Mouse (Mus musculus): ENCODE results near the gene Col4a1.

Col4a1 gene

DNA sequence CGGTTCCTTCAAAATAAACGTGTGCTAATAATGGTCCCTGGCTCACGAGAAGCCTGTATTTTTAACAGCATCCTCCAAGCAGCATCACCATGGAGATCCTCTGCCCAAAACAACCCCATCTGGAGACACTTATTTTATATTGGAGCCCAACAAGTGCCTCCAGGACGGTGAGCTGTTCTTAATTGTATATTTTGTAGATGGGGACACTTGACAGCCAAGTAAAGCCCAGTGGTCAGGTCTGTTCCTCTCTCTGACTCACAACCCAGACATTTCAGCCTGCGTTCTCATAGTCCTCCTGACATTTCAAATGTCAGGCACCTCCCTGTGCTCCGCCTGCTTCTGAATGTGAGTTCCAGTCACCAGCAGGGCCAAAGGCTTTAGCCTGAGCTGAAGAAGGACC is 43.9 kb downstream of the Col4a1 start:
- no peak for DNase-seq (ENCODE audit: low read depth in 1 of 2, low spot score in 2 of 2)

- DNase-seq (ENCODE audit: low read depth in 1 of 2, low spot score in 2 of 2): no peak
These were observed 46.2 kb downstream of the Col4a1 start for GRCm38 (mm10) chr8:11266471-11266870.

DNA sequence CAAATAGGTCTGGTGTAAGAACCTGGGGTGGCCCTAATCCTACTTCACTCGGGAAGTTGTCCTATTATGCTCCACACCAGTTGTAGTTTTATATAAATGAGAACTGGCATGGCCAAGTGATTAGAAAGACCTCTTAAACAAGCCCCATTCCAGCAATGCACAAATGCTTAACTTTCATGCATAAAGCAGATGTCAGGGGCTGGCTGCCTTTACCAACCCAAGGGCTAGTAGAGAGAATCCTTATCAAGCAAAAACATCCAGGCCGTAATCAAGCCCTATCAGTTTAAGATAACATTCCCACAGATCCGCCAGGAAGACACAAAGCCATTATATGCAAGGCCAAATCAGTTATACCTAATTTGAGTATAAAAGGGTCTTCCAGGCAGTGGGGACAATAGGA is 46.7 kb downstream of the Col4a1 start:
- DNase-seq (ENCODE audit: low read depth in 1 of 2, low spot score in 2 of 2): no peak

DNA sequence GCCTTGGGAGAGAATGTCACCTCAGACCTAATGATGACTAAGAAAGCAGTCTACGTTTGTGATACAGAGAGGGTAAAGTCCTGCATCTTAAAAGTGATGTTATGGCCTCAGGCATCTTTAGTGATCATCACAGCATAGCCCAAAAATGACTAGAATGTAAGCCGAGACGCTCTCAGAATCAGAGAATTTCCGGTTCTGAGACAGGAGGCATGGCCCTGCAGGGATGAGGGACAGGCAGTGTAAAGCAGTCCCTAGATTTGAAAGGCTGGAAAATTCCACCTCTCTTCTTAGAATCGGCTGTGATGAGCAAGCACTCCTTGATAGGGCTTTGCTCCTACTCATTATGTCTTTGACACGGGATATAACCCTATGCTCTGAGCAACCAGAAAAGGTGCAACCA is 48.8 kb downstream of the Col4a1 start:
- DNase-seq (ENCODE audit: low read depth in 1 of 2, low spot score in 2 of 2): no peak

DNA sequence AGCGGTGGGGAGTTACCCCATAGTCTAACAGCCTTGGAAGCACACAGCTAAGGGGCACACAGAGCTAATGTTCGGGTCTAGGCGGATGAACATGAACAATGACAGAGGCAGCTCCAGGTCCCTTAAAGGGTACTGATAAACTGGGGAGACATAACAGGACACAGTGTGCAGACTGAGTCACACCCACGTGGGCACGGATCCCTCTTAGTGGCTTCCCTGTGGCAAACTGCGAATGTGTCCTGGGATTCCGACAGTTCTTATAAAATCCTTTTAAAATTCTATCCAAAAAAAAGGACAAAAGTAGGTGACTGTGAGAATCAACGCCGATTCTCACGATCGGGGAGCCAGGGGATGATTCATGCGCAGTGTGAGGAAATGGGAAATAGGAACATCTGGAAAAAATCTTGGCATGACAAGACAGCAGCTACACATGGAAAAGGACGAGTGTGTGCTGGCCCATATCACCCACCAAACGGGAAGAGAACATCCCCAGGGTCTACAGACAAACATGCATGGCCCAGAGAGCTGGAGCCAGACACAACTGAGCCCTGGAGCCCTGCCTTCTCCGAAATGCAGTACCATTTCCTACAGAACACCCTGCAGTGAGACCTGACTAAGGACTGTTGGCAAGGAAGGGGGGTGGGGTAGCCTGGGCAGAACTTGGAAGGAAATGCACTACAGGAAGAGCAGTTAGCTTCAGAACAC is 50.4 kb downstream of the Col4a1 start:
- no peak for DNase-seq (ENCODE audit: low read depth in 1 of 2, low spot score in 2 of 2)

DNA sequence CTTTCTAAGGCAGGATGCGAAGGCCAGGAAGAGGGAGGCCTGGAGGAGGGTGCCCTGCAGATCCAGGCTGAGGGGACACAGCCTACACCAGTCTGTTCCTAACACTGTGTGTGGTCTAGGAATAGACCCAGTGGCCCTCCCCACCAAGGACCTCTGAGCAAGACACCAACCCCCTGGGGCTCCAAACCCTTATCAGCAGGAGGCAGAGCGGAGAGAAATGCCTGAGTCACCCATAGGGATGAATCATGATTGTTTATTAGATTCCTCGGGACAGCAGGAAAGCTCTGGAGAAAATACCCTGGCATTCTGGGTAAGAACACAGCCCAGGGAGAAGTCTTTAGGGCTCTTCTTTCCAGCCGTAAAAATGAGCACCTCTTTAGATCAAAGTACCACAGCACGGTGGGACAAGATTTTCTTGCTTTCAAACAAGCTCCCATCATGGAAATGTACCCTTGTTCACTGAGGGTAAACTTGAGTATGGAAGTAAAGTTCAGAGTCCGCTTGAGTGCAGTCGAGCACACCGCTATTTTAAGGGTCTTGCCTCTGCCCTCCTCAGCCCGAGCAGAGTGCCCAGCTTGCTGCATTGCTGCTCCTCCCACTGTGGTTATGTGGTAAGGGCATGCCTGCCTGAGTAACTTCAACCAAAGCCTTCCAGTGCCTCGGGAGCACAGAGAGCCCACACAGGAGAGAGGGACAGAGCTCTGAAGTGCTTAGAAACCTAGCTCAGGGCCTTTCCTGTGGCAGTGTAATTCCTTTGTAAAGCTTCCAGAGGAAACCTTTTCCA is 52.6 kb downstream of the Col4a1 start:
- no peak for DNase-seq (ENCODE audit: low read depth in 1 of 2, low spot score in 2 of 2)

DNA sequence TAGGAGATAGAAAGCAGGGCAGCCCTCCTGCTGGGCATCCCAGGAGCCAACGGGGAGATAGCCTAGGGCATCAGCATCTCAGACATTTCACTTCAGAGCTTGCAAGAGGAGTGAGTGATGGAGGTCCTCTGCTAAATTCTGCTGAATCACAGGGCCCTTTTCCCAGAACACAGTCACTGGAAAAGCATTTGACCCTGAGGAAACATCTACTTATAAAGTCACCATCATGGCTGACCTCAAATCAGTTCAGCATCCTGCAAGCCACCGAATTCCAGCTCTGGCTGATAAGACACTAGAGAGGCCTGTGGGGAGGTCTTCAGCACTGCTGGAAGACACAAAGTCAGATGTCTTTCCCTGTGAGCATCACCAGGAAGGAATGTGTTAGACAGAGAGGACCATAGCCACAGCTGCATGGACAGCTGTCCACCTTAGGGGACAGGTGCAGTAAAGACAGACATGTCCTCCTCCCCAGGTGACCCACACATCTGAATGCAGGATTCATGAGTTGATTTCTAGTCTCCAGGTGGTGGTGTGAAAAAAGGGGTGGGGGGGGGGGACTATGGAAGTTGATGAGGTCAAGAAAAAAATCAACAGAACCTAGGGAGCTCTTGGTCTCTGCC is 54.0 kb downstream of the Col4a1 start:
- no peak for DNase-seq (ENCODE audit: low read depth in 1 of 2, low spot score in 2 of 2)

GRCm38 (mm10) chr8:11257079-11258017 is 55.3 kb downstream of the Col4a1 start:
- no peak for DNase-seq (ENCODE audit: low read depth in 1 of 2, low spot score in 2 of 2)

DNA sequence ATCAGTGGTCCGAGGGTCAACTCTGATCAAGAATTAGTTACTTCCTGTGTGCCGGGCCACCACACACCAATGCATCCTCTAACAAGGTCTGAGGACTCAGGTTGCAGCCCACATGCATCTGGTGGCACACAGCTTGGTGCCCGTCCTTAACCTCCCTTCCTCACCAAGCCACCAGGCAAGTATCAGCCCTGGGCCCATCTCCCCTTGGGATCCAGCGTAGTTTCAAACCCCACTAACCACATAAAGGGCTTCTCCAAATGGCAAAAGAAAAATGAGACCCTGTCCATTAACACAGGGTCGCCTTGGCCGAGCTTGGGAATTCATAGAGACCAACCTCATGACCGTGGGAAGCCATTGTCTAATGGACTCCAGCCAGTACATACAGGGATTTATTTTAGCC is 56.2 kb downstream of the Col4a1 start:
- no peak for DNase-seq (ENCODE audit: low read depth in 1 of 2, low spot score in 2 of 2)

GRCm38 (mm10) chr8:11255680-11256079 is 56.9 kb downstream of the Col4a1 start:
- DNase-seq (ENCODE audit: low read depth in 1 of 2, low spot score in 2 of 2): no peak

- DNase-seq (ENCODE audit: low read depth in 1 of 2, low spot score in 2 of 2): no peak
These were observed 57.6 kb downstream of the Col4a1 start for GRCm38 (mm10) chr8:11254914-11255530.

- DNase-seq (ENCODE audit: low read depth in 1 of 2, low spot score in 2 of 2): no peak
These were observed 58.1 kb downstream of the Col4a1 start for GRCm38 (mm10) chr8:11254510-11254909.

DNA sequence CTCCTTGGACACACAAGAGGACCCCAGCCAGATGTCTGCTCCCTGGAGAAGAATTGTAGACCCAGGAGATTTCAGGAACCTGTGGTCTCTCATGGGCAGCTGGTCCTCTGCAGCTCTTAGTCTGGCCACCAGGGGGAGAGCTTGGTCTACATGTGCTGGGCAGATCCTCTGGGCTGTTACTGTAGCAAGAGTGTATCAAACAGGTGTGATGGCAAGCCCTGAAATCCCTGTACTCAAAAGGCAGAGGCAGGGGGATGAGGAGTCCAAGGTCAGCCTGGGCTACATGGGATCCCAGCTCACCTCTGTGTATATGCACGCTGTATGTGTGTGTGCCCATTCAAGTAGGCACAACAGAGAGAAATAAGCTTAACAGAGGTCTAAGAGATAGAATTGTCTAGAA is 59.1 kb downstream of the Col4a1 start:
- DNase-seq (ENCODE audit: low read depth in 1 of 2, low spot score in 2 of 2): peak; percentile 19 to 66

DNA sequence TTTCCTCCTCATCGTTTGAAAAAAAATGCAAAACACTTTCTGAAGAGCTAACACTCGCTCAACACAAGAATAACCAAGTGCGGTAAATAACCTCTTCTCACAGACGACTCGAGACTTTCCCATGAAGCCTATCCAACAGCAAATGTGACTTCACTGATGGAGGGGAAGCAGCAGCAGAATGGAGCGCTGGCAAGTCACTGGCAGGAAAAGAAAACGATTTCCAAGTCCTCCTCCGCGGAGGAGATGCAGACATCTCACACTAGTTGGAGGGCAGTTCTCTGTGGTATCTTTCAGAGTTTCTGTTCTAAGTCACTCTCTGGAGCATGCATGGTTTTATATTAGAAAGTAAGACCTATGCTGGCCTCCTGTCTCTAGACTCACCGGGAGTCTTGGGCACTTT is 59.6 kb downstream of the Col4a1 start:
- DNase-seq (ENCODE audit: low read depth in 1 of 2, low spot score in 2 of 2): no peak

- DNase-seq (ENCODE audit: low read depth in 1 of 2, low spot score in 2 of 2): no peak
These were observed 60.3 kb downstream of the Col4a1 start for GRCm38 (mm10) chr8:11252235-11252774.

- no peak for DNase-seq (ENCODE audit: low read depth in 1 of 2, low spot score in 2 of 2)
These were observed 62.5 kb downstream of the Col4a1 start for GRCm38 (mm10) chr8:11250149-11250548.

- DNase-seq (ENCODE audit: low read depth in 1 of 2, low spot score in 2 of 2): peak; percentile 25 to 40
These were observed 63.0 kb downstream of the Col4a1 start for GRCm38 (mm10) chr8:11249541-11250058.

GRCm38 (mm10) chr8:11248712-11249111 is 63.9 kb downstream of the Col4a1 start:
- DNase-seq (ENCODE audit: low read depth in 1 of 2, low spot score in 2 of 2): no peak

DNA sequence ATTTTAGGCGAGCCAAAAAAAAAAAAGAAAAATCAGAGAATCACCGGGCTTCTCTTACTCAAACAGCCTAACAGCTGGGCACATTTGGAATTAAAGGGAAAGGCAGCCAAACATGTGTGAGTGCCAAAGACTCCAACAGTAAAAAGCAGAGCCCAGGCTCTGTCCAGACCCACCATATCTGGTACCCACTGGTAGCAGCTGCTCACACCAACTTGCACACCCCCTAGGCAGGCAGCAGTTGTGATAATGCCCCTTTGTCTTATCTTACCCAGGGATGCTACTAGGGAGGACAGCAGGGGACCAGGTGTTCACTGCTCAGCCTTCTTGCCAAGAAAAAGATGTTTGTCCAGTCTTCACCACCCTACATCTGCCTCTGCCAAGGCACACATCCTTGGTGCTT is 71.1 kb downstream of the Col4a1 start:
- no peak for DNase-seq (ENCODE audit: low read depth in 1 of 2, low spot score in 2 of 2)

GRCm38 (mm10) chr8:11234879-11235210 is 77.8 kb downstream of the Col4a1 start:
- DNase-seq (ENCODE audit: low read depth in 1 of 2, low spot score in 2 of 2): no peak
